Mouse (Mus musculus) CD4-positive, CD25-positive, alpha-beta regulatory T cell, adult 9 weeks (primary cell): ENCODE results near the gene Arhgap15. TPM values are rescaled to one million over a fixed set of nuclear protein-coding genes. Genes with fewer than 3 reads are reported as not detected.

ENCODE experiments used
- polyA plus RNA-seq: library from polyadenylated mRNA; unstranded; fragments of 100-300 nt; shearing (Covaris generic); gene quantifications from one replicate; pipeline ENCODE4 v1.2.1, GENCODE M21; 2017

The Arhgap15 gene
- 442 TPM for polyA plus RNA-seq

GRCm38 (mm10) chr2:43748287-43748983, at the start of gene Arhgap15:
Gene Arhgap15, plus strand, starts transcription at chr2:43748824.

Other genes starting within 250 kb of the Arhgap15 start
- gene Kynu, start 193.5 kb upstream of the Arhgap15 start, polyA plus RNA-seq, result 0.26 TPM